Mouse (Mus musculus) c-Kit-positive CD71-positive TER-119-positive erythroid progenitor cells, embryonic 14.5 days (primary cell): ENCODE data around the gene Fermt2.

Source experiments
- DNase-seq: peaks from one replicate; pipeline ENCODE4 v3.0.0-alpha.2; 2013; ENCODE audit warnings: low spot score

Fermt2 gene

GRCm38 (mm10) chr14:45434220-45434619 lies 95.7 kb downstream of the Fermt2 start:
- no peak for DNase-seq

GRCm38 (mm10) chr14:45432003-45432402 lies 97.9 kb downstream of the Fermt2 start:
- no peak for DNase-seq

- DNase-seq = no peak
Observed at GRCm38 (mm10) chr14:45430066-45430842, 99.7 kb downstream of the Fermt2 start.

- DNase-seq = peak; percentile 56
Observed at GRCm38 (mm10) chr14:45423220-45423619, 106.7 kb downstream of the Fermt2 start.

DNA sequence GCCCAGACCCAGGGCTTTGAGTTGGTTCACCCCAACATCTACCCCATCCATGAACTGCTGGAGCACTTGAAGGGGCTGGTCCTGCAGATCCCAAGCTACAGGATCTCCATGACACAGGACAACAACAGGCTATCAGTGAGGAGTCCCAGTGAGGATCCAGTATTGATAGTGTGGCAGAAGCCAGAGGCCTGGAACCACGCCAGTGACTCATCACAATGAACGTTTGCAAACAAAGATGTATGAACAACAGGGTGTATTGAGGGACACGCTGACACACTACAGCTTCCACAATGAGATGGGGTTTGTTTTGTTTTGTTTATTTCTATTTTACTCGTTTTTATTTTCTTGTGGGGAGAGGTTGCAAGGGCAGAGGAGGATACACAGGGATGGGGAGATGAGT lies 107.5 kb downstream of the Fermt2 start:
- no peak for DNase-seq

GRCm38 (mm10) chr14:45419323-45419722 lies 110.6 kb downstream of the Fermt2 start:
- DNase-seq = no peak

- no peak for DNase-seq
Observed at GRCm38 (mm10) chr14:45418553-45418952, 111.4 kb downstream of the Fermt2 start.

DNA sequence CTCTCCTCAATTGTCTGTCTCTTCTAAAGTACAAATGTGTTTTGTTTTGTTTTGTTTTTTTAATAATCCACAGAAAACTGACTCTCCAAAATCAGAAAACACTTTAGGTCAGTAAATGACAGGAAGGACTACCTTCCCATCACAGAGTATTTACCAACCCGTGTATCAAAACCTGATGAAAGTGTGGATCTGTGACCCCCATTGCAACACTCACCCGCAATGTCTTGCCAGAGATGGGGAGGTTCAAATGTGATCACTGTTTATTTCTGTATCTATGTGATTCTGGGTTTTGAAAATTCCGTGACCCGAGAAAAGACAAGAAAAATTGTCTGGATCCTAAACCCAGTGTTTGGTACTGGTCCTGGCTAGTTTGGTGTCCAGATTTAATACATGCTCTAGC lies 113.7 kb downstream of the Fermt2 start:
- DNase-seq = no peak
